Mouse (Mus musculus) CH12.LX (cell line): ENCODE measurements at regions not wholly inside any gene's neighbourhood (a gene's known extent, or its start where the extent isn't known, plus 50 kb on each side); places are given as distances from the start of the nearest gene placed in this dataset.

Source experiments
- DNase-seq: peaks from one replicate; pipeline ENCODE4 v3.0.0-alpha.2; 2013; ENCODE audit errors: extremely low read depth
- H3K27ac ChIP-seq: 2 replicates; pipeline ENCODE4 v1.5.1; 2012; ENCODE audit warnings: low read depth, mild to moderate bottlenecking, control low read depth, moderate library complexity; ENCODE audit not compliant: insufficient read depth
- H3K27me3 ChIP-seq: replicated peaks from 2 replicates; pipeline ENCODE3; 2012; ENCODE audit warnings: inconsistent platforms
- H3K36me3 ChIP-seq, 2 experiments: replicated peaks in 1 of 2; 2 replicates each; pipeline versions ENCODE3 to v1.6.1; 2012; ENCODE audit warnings: inconsistent platforms in 1 of 2, low read length in 1 of 2, mild to moderate bottlenecking in 1 of 2, mixed read lengths in 1 of 2, moderate library complexity in 1 of 2; ENCODE audit not compliant: control insufficient read depth in 1 of 2, insufficient read depth in 1 of 2
- H3K4me1 ChIP-seq, 2 experiments: 2 replicates each; pipeline ENCODE4 v1.6.1; 2012; ENCODE audit warnings: inconsistent platforms in 1 of 2, moderate library complexity in 1 of 2; ENCODE audit not compliant: insufficient read depth in 2 of 2, control insufficient read depth in 1 of 2
- H3K4me2 ChIP-seq: 2 replicates; pipeline ENCODE4 v1.6.1; 2012; ENCODE audit warnings: low read depth, mild to moderate bottlenecking, control low read depth; ENCODE audit not compliant: poor library complexity, insufficient read depth, severe bottlenecking
- H3K4me3 ChIP-seq, 3 experiments: fragments of 150-350 bp in 1 of 3; sonication (generic) in 1 of 3; replicated peaks in 1 of 3; 2 replicates each; pipeline versions ENCODE3 to v1.5.1; 2011 to 2012; ENCODE audit warnings: low read depth in 2 of 3, low read length in 2 of 3, mild to moderate bottlenecking in 2 of 3, moderate library complexity in 2 of 3, control low read depth in 1 of 3, improper control_type of control experiment in 1 of 3, inconsistent platforms in 1 of 3, mixed read lengths in 1 of 3; ENCODE audit not compliant: poor library complexity in 1 of 3
- H3K79me2 ChIP-seq: replicated peaks from 2 replicates; pipeline ENCODE4 v1.6.1; 2012; ENCODE audit warnings: mild to moderate bottlenecking, moderate library complexity; ENCODE audit not compliant: control insufficient read depth, poor library complexity, insufficient read depth, severe bottlenecking; ENCODE audit errors: extremely low read depth
- H3K9ac ChIP-seq: 2 replicates; pipeline ENCODE4 v1.6.1; 2012; ENCODE audit warnings: low read depth, mild to moderate bottlenecking, control low read depth, moderate library complexity; ENCODE audit not compliant: insufficient read depth
- H3K9me3 ChIP-seq: replicated peaks from 2 replicates; pipeline ENCODE3; 2012; ENCODE audit warnings: low read length, inconsistent platforms, mixed read lengths
- BHLHE40 ChIP-seq: IDR thresholded peaks from 2 replicates; pipeline ENCODE4 v1.6.1; 2011; ENCODE audit warnings: mild to moderate bottlenecking, low read depth, low read length, improper control_type of control experiment
- CHD2 ChIP-seq: IDR thresholded peaks from 2 replicates; pipeline ENCODE4 v1.6.1; 2011; ENCODE audit warnings: low read length, improper control_type of control experiment
- CTCF ChIP-seq, 2 experiments: IDR thresholded peaks in 1 of 2; conservative IDR thresholded peaks in 1 of 2; 2 replicates each; pipeline ENCODE4 v1.5.1; 2011 to 2012; ENCODE audit warnings: low read depth in 2 of 2, low read length in 2 of 2, improper control_type of control experiment in 1 of 2, inconsistent platforms in 1 of 2, mild to moderate bottlenecking in 1 of 2, moderate library complexity in 1 of 2
- E2F4 ChIP-seq: IDR thresholded peaks from 2 replicates; pipeline ENCODE4 v1.6.1; 2011; ENCODE audit warnings: low read depth, low read length, improper control_type of control experiment; ENCODE audit not compliant: insufficient replicate concordance
- EP300 ChIP-seq: IDR thresholded peaks from 2 replicates; pipeline ENCODE4 v1.6.1; 2011; ENCODE audit warnings: low read length, improper control_type of control experiment
- IRF4 ChIP-seq: IDR thresholded peaks from 2 replicates; pipeline ENCODE4 v1.6.1; 2014; ENCODE audit warnings: low read depth, mild to moderate bottlenecking, inconsistent platforms, low read length, improper control_type of control experiment
- JUND ChIP-seq: conservative IDR thresholded peaks from 2 replicates; pipeline ENCODE4 v1.6.1; 2011; ENCODE audit warnings: low read depth, low read length, improper control_type of control experiment
- KAT2A ChIP-seq: IDR thresholded peaks from 2 replicates; pipeline ENCODE4 v1.6.1; 2012; ENCODE audit warnings: low read length, improper control_type of control experiment, inconsistent platforms; ENCODE audit not compliant: insufficient replicate concordance
- MAFK ChIP-seq: IDR thresholded peaks from 2 replicates; pipeline ENCODE4 v1.6.1; 2011; ENCODE audit warnings: low read length, improper control_type of control experiment; ENCODE audit not compliant: insufficient replicate concordance
- MAX ChIP-seq: IDR thresholded peaks from 2 replicates; pipeline ENCODE4 v1.6.1; 2011; ENCODE audit warnings: low read length, improper control_type of control experiment
- MAZ ChIP-seq: IDR thresholded peaks from 2 replicates; pipeline ENCODE4 v1.6.1; 2012; ENCODE audit warnings: low read depth, mild to moderate bottlenecking, inconsistent platforms, low read length, improper control_type of control experiment, moderate library complexity
- MEF2A ChIP-seq: IDR thresholded peaks from 2 replicates; pipeline ENCODE4 v1.6.1; 2014; ENCODE audit warnings: low read depth, mild to moderate bottlenecking, inconsistent platforms, low read length, improper control_type of control experiment, borderline replicate concordance
- NELFE ChIP-seq: IDR thresholded peaks from 2 replicates; pipeline ENCODE4 v1.6.1; 2011; ENCODE audit warnings: low read depth, low read length, improper control_type of control experiment
- NRF1 ChIP-seq: IDR thresholded peaks from 2 replicates; pipeline ENCODE4 v1.6.1; 2014; ENCODE audit warnings: low read depth, mild to moderate bottlenecking, inconsistent platforms, low read length, improper control_type of control experiment, moderate library complexity
- POLR2A ChIP-seq: IDR thresholded peaks from 2 replicates; pipeline ENCODE4 v1.6.1; 2011; ENCODE audit warnings: low read depth, mild to moderate bottlenecking, improper control_type of control experiment, low read length
- POLR2AphosphoS2 ChIP-seq: IDR thresholded peaks from 2 replicates; pipeline ENCODE4 v1.6.1; 2011; ENCODE audit warnings: low read depth, low read length, improper control_type of control experiment
- RCOR1 ChIP-seq: conservative IDR thresholded peaks from 2 replicates; pipeline ENCODE4 v1.6.1; 2012; ENCODE audit warnings: low read depth, mild to moderate bottlenecking, inconsistent platforms, low read length, improper control_type of control experiment
- SMC3 ChIP-seq: IDR thresholded peaks from 2 replicates; pipeline ENCODE4 v1.6.1; 2011; ENCODE audit warnings: low read depth, low read length, improper control_type of control experiment
- TBP ChIP-seq: conservative IDR thresholded peaks from 2 replicates; pipeline ENCODE4 v1.6.1; 2011; ENCODE audit warnings: low read depth, low read length, improper control_type of control experiment
- TCF12 ChIP-seq: IDR thresholded peaks from 2 replicates; pipeline ENCODE4 v1.6.1; 2014; ENCODE audit warnings: low read depth, mild to moderate bottlenecking, inconsistent platforms, low read length, improper control_type of control experiment
- USF1 ChIP-seq: IDR thresholded peaks from 2 replicates; pipeline ENCODE4 v1.6.1; 2014; ENCODE audit warnings: low read depth, mild to moderate bottlenecking, inconsistent platforms, low read length, improper control_type of control experiment
- ZC3H11A ChIP-seq: IDR thresholded peaks from 2 replicates; pipeline ENCODE4 v1.6.1; 2012; ENCODE audit warnings: low read depth, mild to moderate bottlenecking, inconsistent platforms, low read length, improper control_type of control experiment
- ZMIZ1 ChIP-seq: IDR thresholded peaks from 2 replicates; pipeline ENCODE4 v1.6.1; 2012; ENCODE audit warnings: low read depth, mild to moderate bottlenecking, inconsistent platforms, low read length, improper control_type of control experiment
- ZNF384 ChIP-seq: IDR thresholded peaks from 2 replicates; pipeline ENCODE4 v1.6.1; 2012; ENCODE audit warnings: low read depth, low read length, improper control_type of control experiment, inconsistent platforms
- dilution Hi-C: fragments of 300-500 bp; cut with MboI; formaldehyde crosslinking; loops from 2 replicates; pipeline ENCODE4 v1.14.3; 2020; ENCODE audit warnings: low sequenced_read_pairs; ENCODE audit not compliant: extremely low pct_unique_long_range_greater_than_20kb, extremely low pct_ligation_motif_present
- in situ Hi-C: fragments of 300-500 bp; cut with MboI; formaldehyde crosslinking; loops from 3 replicates; pipeline ENCODE4 v1.14.3; 2019; ENCODE audit warnings: low sequenced_read_pairs, low pct_ligation_motif_present, low pct_unique_long_range_greater_than_20kb, mixed read lengths

DNA sequence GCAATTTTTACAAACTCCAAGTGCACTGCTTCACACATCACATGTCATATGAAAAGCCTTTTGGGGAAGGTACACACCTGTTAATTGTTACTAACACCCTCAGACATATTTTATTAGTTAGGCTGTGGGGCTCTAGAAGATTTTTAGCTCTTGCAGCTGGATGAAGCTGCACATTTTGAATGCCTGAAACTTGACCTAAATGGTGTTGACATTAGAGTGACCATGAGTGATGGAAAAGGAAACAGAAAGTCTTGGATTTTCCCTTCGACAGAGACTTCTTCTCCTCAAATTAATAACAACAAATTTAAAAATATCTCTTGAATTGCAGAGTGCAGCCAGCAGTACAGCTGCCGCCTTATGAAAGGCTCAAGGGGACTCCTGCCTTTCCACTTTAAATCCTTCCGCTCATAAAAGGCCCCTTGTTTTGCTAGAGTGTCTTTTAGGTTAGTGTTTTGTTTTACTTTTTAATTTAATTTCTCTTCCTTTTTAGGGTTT, 259.7 kb downstream of the Trim52 start:
- no peak overlapping the region for H3K4me2 ChIP-seq

DNA sequence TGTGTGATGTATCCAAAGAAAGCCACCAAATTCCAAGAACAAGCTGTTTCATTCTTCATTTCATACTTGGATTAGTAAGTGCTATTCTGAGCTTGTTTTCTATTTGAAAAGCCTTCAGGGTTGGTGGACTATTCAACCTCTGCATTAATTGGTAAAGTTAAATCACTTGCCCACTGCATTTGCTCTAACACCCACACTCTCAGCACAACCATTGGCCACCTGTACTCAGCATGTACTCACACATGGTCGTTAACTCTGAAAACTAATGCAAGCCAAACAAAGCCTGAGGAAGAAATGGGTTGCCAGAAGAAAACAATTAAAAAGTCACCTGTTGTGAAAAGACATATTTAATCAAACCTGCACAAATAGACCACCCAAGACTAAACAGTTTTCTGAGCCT, 267.5 kb downstream of the Trim52 start:
- no peak overlapping the region for H3K4me3 ChIP-seq
- dilution Hi-C loops (no loop called here), in situ Hi-C loops (no loop called here)

More for the DNA sequence above, 259.7 kb downstream of the Trim52 start:
- H3K9me3 ChIP-seq = peaks cover 5% of the 10 kb centered on the region
- H3K36me3 ChIP-seq = no peaks in the 10 kb centered on the region
- dilution Hi-C loops = no loop called here
- no peaks in the 10 kb centered on the region for H3K27me3 ChIP-seq
- H3K4me1 ChIP-seq = no peaks in the 10 kb centered on the region
- no peak overlapping the region for H3K9ac ChIP-seq
- no peak overlapping the region for H3K27ac ChIP-seq
- no peak for DNase-seq
- in situ Hi-C loops = no loop called here
- no peaks in the 10 kb centered on the region for H3K79me2 ChIP-seq
- no peak overlapping the region for H3K4me3 ChIP-seq
- no peak for TF ChIP-seq RCOR1
- no peak for TF ChIP-seq KAT2A
- no peak for TF ChIP-seq POLR2AphosphoS2
- TF ChIP-seq TBP = no peak
- TF ChIP-seq ZMIZ1 = no peak
- TF ChIP-seq MAX = no peak
- TF ChIP-seq ZNF384 = no peak
- no peak for TF ChIP-seq USF1
- TF ChIP-seq CHD2 = no peak
- TF ChIP-seq TCF12 = no peak

More for the DNA sequence above, 267.5 kb downstream of the Trim52 start:
- H3K27me3 ChIP-seq = no peaks in the 10 kb centered on the region
- TF ChIP-seq ZNF384 = no peak
- TF ChIP-seq MAFK = no peak
- no peak for TF ChIP-seq E2F4
- TF ChIP-seq KAT2A = no peak
- TF ChIP-seq RCOR1 = no peak
- no peak for TF ChIP-seq CHD2
- no peak for TF ChIP-seq BHLHE40
- no peak for TF ChIP-seq CTCF (conservative IDR thresholded peaks at IDR 0.05 in 1 of 2, IDR thresholded peaks at IDR 0.05 in 1 of 2; ENCODE audit: low read depth in 2 of 2, low read length in 2 of 2)
- TF ChIP-seq MEF2A = no peak
- TF ChIP-seq EP300 = no peak
- no peak for TF ChIP-seq SMC3
- no peak for TF ChIP-seq IRF4
- TF ChIP-seq NRF1 = no peak
- TF ChIP-seq NELFE = no peak
- no peak for TF ChIP-seq MAZ
- no peak for TF ChIP-seq ZMIZ1
- no peak for TF ChIP-seq POLR2A
- TF ChIP-seq JUND = no peak
- no peak for TF ChIP-seq ZC3H11A
- H3K4me2 ChIP-seq = no peak overlapping the region
- no peak overlapping the region for H3K27ac ChIP-seq
- H3K79me2 ChIP-seq = no peaks in the 10 kb centered on the region
- H3K4me1 ChIP-seq = no peaks in the 10 kb centered on the region
- peaks cover 5% of the 10 kb centered on the region for H3K9me3 ChIP-seq
- H3K9ac ChIP-seq = no peak overlapping the region
- no peaks in the 10 kb centered on the region for H3K36me3 ChIP-seq
- no peak for DNase-seq
